Mouse (Mus musculus): ENCODE results near the gene Olfr1305.

The Olfr1305 gene

GRCm38 (mm10) chr2:111877049-111877448, at the start of gene Olfr1305:
TSS of gene Olfr1305 (minus strand) at chr2:111877149.
- DNase-seq, result no peak

- no peak for DNase-seq
These were observed 39.2 kb upstream of the Olfr1305 start, which contains the start of gene Olfr1306 for GRCm38 (mm10) chr2:111916171-111916570. TSS of gene Olfr1306 (minus strand) at chr2:111916271.

GRCm38 (mm10) chr2:111820240-111820639, 56.7 kb downstream of the Olfr1305 start, which contains the start of gene Olfr1303:
TSS of gene Olfr1303 (minus strand) at chr2:111820340.
- DNase-seq, result no peak
